Mouse (Mus musculus) neural tube, embryonic 10.5 days (tissue): ENCODE results near the gene F830045P16Rik.
"Not testable (repeated sequence)": the region's sequence is repeated elsewhere in the genome, so short reads cannot be mapped to it uniquely, and the experiment has no call there.

Source experiments
- DNase-seq: peaks from one replicate; pipeline ENCODE4 v3.0.0-alpha.2; 2017; ENCODE audit warnings: low spot score; ENCODE audit errors: extremely low spot score

The F830045P16Rik gene

DNA sequence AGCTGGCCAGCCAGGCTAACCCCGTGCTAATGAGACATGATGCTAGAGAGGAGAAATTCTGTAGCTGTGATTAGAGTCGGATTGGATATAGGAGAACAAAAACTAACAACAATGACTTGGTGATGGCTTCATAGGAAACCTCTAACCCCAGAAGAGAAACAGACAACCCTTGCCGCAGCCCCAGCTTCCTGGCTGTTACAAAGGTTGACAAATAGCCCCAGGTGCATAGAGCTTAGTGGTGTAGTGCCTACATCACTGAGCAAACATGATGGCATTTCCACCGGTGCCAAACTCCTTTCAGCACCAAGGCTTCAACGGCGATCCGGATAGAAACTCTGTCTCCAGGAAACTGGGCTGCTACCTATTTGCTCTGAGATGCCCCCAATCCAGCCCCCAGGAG is 9.2 kb upstream of the F830045P16Rik start:
- no peak for DNase-seq

- DNase-seq, result no peak
Observed at GRCm38 (mm10) chr2:129544919-129545318, 8.5 kb upstream of the F830045P16Rik start.

- no peak for DNase-seq
Observed at GRCm38 (mm10) chr2:129544448-129544847, 8.0 kb upstream of the F830045P16Rik start.

DNA sequence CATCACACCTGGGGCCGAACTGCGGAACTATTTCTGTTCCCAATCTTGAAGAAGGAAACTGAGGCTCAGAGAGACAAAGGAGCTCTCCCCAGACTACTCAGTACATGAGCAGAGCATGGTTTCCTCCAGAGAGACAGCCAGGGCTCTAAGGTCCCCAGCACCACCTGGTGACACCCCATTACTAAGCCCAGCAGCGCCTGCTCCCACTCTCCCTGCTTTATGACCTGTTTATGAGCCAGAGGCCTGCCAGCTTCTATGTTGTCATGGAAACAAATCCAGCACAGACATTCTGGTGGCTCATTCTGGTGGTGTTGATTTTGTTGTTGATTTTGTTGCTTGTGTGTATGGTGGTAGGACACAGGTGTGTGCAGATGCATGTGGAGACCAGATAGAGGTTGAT is 3.6 kb upstream of the F830045P16Rik start:
- DNase-seq, result no peak

- DNase-seq, result no peak
Observed at GRCm38 (mm10) chr2:129539175-129539574, 2.8 kb upstream of the F830045P16Rik start.

DNA sequence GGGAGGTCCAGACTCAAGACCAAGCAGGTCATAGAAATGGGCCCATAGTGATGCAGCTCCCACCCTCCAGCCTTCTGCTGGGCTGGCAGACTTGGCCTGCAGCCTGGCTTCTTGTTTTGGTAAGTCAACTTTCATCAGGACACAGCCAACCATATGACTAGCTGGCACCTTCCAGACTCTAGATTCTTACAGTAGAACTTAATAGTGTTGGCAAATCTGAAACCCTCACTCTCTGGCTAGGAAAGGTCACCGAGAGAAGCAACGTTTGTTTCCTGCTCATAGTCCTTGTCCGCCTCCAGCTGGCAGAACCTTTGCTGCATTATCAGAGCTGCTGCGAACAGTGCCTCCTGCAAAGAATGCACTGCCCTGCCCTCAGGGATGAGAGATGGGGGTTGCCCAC is 1.5 kb upstream of the F830045P16Rik start:
- no peak for DNase-seq

DNA sequence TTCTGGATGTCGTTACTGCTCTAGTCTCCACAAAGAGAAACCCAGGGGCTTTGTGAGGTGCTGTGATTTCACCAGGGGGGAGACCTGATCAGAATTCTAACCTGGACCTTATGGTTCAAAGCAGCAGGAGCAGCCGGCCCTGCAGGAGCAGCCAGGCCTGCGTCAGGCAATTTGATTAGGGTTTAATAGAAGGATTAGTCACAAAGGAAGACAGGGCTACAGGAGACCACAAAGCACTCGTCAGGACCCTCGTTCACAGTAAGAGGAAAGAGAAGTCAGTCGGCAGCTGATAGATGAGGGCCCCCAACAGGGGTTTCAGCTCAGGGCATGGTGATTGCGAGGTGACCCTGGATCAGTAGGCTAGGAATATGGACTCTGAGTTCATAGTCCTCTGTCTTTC is 958 bp upstream of the F830045P16Rik start:
- DNase-seq, result no peak

DNA sequence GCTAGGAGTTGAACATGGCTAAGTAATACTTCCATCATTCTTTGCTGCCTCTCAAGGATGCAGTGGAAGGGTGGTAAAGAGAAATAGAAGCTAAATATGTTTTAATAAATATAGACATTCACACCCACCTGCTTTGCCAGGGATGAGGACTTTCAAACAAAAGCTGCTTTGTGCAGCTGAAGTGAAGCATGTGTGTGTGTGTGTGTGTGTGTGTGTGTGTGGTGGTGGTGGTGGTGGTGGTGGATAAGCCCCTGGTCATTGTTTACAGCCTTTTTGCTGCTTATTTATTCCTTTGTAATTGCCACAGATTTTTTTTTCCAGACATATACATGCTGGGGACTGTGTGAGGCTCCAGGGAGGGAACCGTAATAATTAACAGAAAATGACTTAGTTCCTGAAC is 524 bp upstream of the F830045P16Rik start:
- DNase-seq, result no peak

DNA sequence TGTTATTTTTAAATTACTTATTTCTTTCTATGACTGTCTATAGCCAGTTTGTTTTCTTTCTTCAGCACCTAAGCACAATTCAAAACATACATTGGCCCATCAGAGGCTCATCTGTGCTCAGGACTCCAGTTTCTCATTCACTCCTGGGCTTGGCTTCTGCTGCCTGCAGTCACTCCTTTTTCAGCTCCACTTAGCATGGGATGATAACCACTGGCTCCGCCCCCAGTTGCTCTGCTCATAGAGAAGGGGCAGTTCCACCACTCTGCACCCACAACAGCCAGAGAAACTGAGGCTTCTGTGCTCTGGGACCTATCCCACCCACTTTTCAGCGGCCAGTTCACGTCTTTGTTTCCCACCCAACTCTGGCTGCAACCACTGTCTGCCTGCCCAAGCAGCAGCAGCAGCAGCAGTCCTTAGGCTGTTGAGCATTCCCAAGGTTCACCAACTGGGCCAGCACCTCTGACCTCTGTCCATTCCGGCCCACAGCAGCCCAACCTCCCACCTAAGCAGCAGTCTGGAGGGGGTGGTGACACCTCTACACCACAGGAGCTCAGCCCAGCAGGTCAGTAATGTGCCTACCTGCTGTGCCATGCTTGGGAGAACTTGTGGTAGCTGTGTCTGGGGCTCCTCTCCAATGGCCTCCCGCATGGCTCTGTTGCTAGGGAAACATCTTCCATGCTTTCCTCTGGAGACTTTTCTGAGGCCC is 1.4 kb downstream of the F830045P16Rik start:
- no peak for DNase-seq

DNA sequence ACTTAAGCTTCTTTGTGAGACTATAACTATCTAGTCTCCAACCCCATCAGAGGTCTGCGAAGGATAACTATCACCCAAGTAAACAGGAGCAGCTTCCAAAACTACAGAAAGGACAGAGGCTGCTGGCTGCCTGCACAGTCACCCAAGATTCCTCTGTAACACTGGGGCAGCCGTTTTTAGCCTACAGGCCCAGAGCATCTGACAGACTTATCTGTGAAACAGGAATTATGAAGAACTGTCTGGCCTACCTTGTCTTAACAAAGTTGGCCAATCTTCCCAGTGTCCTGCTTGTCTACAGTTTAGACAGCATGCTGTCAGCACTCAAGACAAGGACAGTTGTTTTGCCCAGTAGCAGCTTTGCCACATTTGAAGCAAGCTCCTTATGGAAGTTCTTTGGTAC is 4.5 kb downstream of the F830045P16Rik start:
- DNase-seq, result no peak

GRCm38 (mm10) chr2:129531102-129531501 is 5.3 kb downstream of the F830045P16Rik start:
- no peak for DNase-seq

- DNase-seq, result peak; percentile 65
Observed at GRCm38 (mm10) chr2:129529297-129530209, 6.8 kb downstream of the F830045P16Rik start.

GRCm38 (mm10) chr2:129527916-129528315 is 8.5 kb downstream of the F830045P16Rik start:
- DNase-seq, result no peak

DNA sequence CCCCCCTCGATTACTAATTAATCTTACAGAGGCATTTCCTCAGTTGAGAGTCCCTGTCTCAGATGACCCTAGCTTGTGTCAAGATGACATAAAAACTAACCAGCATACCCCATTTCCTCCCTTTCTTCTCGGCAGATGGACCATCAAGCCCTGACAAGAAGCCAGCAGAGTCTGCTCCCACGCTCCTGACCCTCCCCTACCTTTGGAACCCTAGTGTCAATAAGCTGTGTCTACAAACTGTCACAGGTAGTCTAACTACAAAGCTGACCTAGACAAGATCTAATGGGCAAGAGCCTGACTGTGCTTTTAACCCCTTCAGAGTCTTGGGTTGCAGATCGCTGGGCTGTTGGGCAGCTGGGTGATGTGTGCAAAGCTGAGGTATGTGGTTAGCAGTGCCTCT is 10.1 kb downstream of the F830045P16Rik start:
- DNase-seq, result peak; percentile 11

DNA sequence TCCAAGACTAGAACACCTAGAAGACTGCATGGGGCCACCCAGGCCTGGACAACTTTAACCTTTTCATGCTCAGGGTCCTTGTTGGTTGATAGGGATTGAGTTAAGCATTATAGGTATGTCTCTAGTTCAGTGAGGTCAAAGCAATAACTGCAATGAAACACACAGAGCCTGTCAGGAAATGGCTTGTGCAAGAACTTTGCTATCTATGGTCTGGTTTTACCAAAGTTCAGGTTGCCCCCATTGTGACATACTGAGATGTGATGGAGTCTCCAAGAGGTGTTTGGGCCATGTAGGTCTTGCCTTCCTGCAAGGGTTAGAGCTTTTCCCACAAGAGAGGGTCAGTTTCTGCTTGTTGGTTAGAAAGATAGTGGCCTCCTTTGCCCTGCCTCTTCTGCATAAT is 10.8 kb downstream of the F830045P16Rik start:
- DNase-seq, result peak; percentile 8

- no peak for DNase-seq
Observed at GRCm38 (mm10) chr2:129518526-129518925, 17.9 kb downstream of the F830045P16Rik start.

DNA sequence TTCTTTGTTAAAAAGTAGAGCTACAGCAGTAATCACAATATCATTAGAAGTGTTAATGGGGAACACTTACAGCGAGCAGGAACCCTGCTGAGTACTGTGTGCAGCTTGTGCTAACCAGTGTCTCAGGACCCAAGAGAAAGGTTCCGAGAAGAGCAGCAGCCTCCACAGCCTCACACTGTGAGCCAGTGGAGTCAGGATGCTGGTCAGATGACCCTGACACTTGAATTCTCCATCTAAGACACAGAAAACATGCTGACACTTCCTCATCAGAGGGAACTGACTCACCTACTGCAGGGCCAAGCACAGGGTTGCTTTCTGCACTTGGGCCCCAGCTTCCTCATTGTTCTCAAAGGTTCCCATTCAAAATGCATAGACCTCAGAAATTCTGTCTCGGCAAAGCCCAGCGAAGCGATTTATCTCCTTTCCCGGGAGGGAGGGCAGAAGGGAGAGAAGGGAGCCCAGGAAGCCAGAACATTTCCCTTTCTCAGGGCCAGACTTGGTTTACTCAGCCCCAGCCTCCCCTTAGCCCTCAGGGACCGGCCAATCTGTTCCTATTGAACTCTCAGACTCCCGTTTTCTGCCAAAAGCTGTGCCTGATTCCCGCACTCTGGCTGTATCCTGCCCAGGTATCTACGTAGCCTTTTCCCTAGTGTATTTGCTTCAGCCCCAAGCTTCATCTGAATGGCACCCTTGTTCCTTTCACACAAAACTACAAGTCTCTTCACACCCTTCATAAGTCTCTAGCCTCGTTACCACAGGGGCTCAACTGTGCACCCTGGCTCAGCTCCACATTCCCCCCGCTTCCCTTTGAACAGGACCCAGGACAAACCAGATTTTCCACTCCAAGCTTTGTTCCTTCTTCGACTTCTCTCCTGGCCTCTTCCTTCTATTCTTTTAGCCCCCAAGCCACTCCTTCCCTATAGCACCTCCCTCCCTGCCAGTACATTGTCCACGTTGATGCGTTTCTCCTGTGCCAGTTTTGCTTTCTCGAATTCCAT is 21.2 kb downstream of the F830045P16Rik start:
- no peak for DNase-seq

- DNase-seq, result no peak
Observed at GRCm38 (mm10) chr2:129514401-129514667, 22.1 kb downstream of the F830045P16Rik start.

DNA sequence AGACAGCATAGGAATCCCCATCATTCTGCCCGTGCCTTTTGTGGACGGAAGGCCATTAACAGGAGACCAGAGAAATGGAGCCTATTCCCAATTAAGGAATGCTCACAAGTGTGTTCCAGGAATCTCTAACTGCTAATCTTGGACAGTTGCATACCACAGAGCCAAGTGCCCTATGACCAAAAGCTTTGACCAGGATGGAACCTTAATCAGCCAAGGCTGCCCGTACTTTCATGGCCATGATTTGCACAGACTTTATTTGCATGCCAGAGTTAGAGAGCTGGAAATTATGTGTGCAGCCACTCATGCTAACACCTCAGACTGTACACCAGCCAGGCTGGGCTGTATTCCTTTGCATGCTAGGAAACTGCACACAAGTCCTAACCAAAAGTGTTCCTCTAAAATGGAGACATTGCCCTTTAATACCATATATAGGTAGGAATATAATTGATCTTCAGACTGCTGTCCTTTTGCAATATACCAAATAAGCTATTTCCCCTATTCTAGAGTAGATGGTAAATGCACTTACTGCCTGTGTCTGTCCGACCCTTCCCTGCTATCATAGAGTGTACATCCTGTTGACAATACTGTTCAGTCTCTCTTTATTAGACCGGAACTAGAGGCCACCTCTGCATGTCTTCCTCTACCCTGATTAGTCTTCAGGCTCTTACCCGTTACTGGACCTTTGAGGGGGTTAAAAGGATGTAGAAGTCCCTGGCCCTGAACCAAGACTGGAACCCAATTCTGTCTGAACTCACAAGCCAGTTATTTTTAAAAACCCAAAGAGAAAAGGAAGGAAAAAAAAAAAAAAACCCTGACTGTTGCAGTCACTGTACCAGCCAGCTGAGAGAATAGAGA is 22.6 kb downstream of the F830045P16Rik start:
- DNase-seq, result no peak

DNA sequence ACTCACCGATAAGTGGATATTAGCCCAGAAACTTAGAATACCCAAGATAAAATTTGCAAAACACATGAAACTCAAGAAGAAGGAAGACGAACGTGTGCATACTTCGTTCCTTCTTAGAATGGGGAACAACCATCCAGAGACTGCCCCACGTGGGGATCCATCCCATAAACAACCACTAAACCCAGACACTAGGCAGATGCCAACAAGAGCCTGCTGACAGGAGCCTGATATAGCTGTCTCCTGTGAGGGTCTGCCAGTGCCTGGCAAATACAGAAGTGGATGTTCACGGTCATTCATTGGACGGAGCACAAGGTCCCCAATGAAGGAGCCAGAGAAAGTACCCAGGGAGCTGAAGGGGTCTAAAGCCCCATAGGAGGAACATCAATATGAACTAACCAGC is 24.3 kb downstream of the F830045P16Rik start:
- DNase-seq, result not testable (repeated sequence)

GRCm38 (mm10) chr2:129502641-129503040 is 33.8 kb downstream of the F830045P16Rik start:
- no peak for DNase-seq
